Mouse (Mus musculus): Measurements from ENCODE around the gene Ide.

Gene Ide

GRCm38 (mm10) chr19:37337752-37338151 lies at the start of gene Ide:
Gene Ide (minus strand): TSS chr19:37337852.
- no peak for DNase-seq (ENCODE audit: inconsistent age in 2 of 2, low spot score in 1 of 2)

- peak in 1 of 2 experiments; percentile 43 for DNase-seq (ENCODE audit: inconsistent age in 2 of 2, low spot score in 1 of 2)
Observed at GRCm38 (mm10) chr19:37386126-37386525, 48.5 kb upstream of the Ide start.

GRCm38 (mm10) chr19:37378816-37379215 lies 41.2 kb upstream of the Ide start:
- no peak for DNase-seq (ENCODE audit: inconsistent age in 2 of 2, low spot score in 1 of 2)

GRCm38 (mm10) chr19:37377404-37377990 lies 39.8 kb upstream of the Ide start:
- no peak for DNase-seq (ENCODE audit: inconsistent age in 2 of 2, low spot score in 1 of 2)

- no peak for DNase-seq (ENCODE audit: inconsistent age in 2 of 2, low spot score in 1 of 2)
Observed at GRCm38 (mm10) chr19:37376841-37377240, 39.2 kb upstream of the Ide start.

GRCm38 (mm10) chr19:37375755-37376615 lies 38.3 kb upstream of the Ide start, which contains the start of gene Kif11:
Gene Kif11 (plus strand): TSS chr19:37376403.
- DNase-seq (ENCODE audit: inconsistent age in 2 of 2, low spot score in 1 of 2), result peak; percentile 96 to 98

- no peak for DNase-seq (ENCODE audit: inconsistent age in 2 of 2, low spot score in 1 of 2)
Observed at GRCm38 (mm10) chr19:37374941-37375754, 37.5 kb upstream of the Ide start.

GRCm38 (mm10) chr19:37370356-37370755 lies 32.7 kb upstream of the Ide start:
- DNase-seq (ENCODE audit: inconsistent age in 2 of 2, low spot score in 1 of 2), result no peak

- no peak for DNase-seq (ENCODE audit: inconsistent age in 2 of 2, low spot score in 1 of 2)
Observed at GRCm38 (mm10) chr19:37369921-37370320, 32.3 kb upstream of the Ide start.

- no peak for DNase-seq (ENCODE audit: inconsistent age in 2 of 2, low spot score in 1 of 2)
Observed at GRCm38 (mm10) chr19:37368990-37369389, 31.3 kb upstream of the Ide start.

GRCm38 (mm10) chr19:37363128-37363939 lies 25.7 kb upstream of the Ide start:
- DNase-seq (ENCODE audit: inconsistent age in 2 of 2, low spot score in 1 of 2), result no peak

GRCm38 (mm10) chr19:37362545-37362944 lies 24.9 kb upstream of the Ide start:
- DNase-seq (ENCODE audit: inconsistent age in 2 of 2, low spot score in 1 of 2), result no peak

- DNase-seq (ENCODE audit: inconsistent age in 2 of 2, low spot score in 1 of 2), result no peak
Observed at GRCm38 (mm10) chr19:37360044-37360443, 22.4 kb upstream of the Ide start.

- no peak for DNase-seq (ENCODE audit: inconsistent age in 2 of 2, low spot score in 1 of 2)
Observed at GRCm38 (mm10) chr19:37353331-37353730, 15.7 kb upstream of the Ide start.

GRCm38 (mm10) chr19:37352756-37353155 lies 15.1 kb upstream of the Ide start:
- no peak for DNase-seq (ENCODE audit: inconsistent age in 2 of 2, low spot score in 1 of 2)

GRCm38 (mm10) chr19:37348952-37349351 lies 11.3 kb upstream of the Ide start:
- no peak for DNase-seq (ENCODE audit: inconsistent age in 2 of 2, low spot score in 1 of 2)

GRCm38 (mm10) chr19:37348331-37348730 lies 10.7 kb upstream of the Ide start:
- DNase-seq (ENCODE audit: inconsistent age in 2 of 2, low spot score in 1 of 2), result peak; percentile 57 to 71

- peak in 1 of 2 experiments; percentile 40 for DNase-seq (ENCODE audit: inconsistent age in 2 of 2, low spot score in 1 of 2)
Observed at GRCm38 (mm10) chr19:37346258-37346657, 8.6 kb upstream of the Ide start.

GRCm38 (mm10) chr19:37343899-37344298 lies 6.2 kb upstream of the Ide start:
- peak; percentile 34 to 72 for DNase-seq (ENCODE audit: inconsistent age in 2 of 2, low spot score in 1 of 2)

- DNase-seq (ENCODE audit: inconsistent age in 2 of 2, low spot score in 1 of 2), result no peak
Observed at GRCm38 (mm10) chr19:37340931-37341330, 3.3 kb upstream of the Ide start.

GRCm38 (mm10) chr19:37340495-37340894 lies 2.8 kb upstream of the Ide start:
- DNase-seq (ENCODE audit: inconsistent age in 2 of 2, low spot score in 1 of 2), result no peak

All from adrenal gland, adult (tissue).